Mouse (Mus musculus) lung, postnatal 0 days (tissue): ENCODE measurements around the gene Cmtm4.
"Not testable (repeated sequence)": the region's sequence is repeated elsewhere in the genome, so short reads cannot be mapped to it uniquely, and the experiment has no call there.

ENCODE experiments used
- CTCF ChIP-seq: IDR thresholded peaks from 2 replicates; pipeline ENCODE4 v1.5.1; 2016; ENCODE audit warnings: antibody characterized with exemption, mild to moderate bottlenecking
- EP300 ChIP-seq: IDR thresholded peaks from 2 replicates; pipeline ENCODE4 v1.6.1; 2016; ENCODE audit warnings: antibody characterized with exemption, mild to moderate bottlenecking, control low read depth

DNA sequence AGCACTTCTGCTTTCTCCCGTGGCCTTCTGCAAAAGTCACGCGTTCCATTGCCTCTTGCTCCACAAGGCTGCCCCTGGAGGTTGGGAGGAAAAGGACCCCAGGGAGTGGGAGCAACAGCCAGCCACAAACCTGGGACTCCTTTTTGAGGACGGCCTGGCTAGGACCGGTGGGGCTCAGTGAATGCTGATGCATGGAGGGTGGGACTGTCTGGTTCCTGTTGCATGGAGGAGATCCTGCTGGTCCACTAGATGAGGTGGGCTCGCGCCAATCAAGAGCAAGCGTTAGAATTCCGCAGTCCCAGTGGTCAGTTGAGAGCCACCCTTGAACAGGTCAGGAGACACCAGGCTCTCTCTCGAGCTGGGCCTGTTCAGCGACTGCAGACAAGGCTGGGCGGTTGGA lies 73.7 kb downstream of the Cmtm4 start, which contains the start of gene Cmtm2b:
- not testable (repeated sequence) for TF ChIP-seq CTCF, EP300
